Mouse (Mus musculus) ES-E14 (cell line): ENCODE data around the gene Rad51b. TPM values are rescaled to one million over a fixed set of nuclear protein-coding genes. Genes with fewer than 3 reads are reported as not detected.

Experiments used
- DNase-seq: peaks from one replicate; pipeline ENCODE4 v3.0.0-alpha.2; 2013; ENCODE audit warnings: low read depth, low spot score
- H3K27ac ChIP-seq: 2 replicates; pipeline ENCODE4 v1.5.1; 2012; ENCODE audit warnings: low read depth, mild to moderate bottlenecking, low read length, moderate library complexity, mixed read lengths; ENCODE audit not compliant: poor library complexity, insufficient read depth, severe bottlenecking
- H3K36me3 ChIP-seq: 2 replicates; pipeline ENCODE4 v1.6.1; 2012; ENCODE audit warnings: mild to moderate bottlenecking, low read length, moderate library complexity, mixed read lengths; ENCODE audit not compliant: control insufficient read depth, poor library complexity, insufficient read depth, severe bottlenecking
- H3K4me1 ChIP-seq, 2 experiments: fragments of 150-350 bp in 1 of 2; sonication (generic) in 1 of 2; 2 replicates each; pipeline ENCODE4 v1.6.1; 2012; ENCODE audit warnings: low read length in 2 of 2, mild to moderate bottlenecking in 1 of 2, mixed read lengths in 1 of 2; ENCODE audit not compliant: control insufficient read depth in 2 of 2, insufficient read depth in 2 of 2, poor library complexity in 1 of 2
- H3K4me3 ChIP-seq, 2 experiments: fragments of 150-350 bp in 1 of 2; sonication (generic) in 1 of 2; 2 replicates each; pipeline ENCODE4 v1.5.1; 2012; ENCODE audit warnings: low read length in 2 of 2, low read depth in 1 of 2, mild to moderate bottlenecking in 1 of 2, mixed read lengths in 1 of 2; ENCODE audit not compliant: insufficient read depth in 1 of 2, poor library complexity in 1 of 2, severe bottlenecking in 1 of 2
- H3K9ac ChIP-seq: 2 replicates; pipeline ENCODE4 v1.6.1; 2012; ENCODE audit warnings: low read depth, mild to moderate bottlenecking, low read length, mixed read lengths; ENCODE audit not compliant: poor library complexity, insufficient read depth, severe bottlenecking
- H3K9me3 ChIP-seq: fragments of 150-350 bp; sonication (generic); 2 replicates; pipeline ENCODE4 v1.6.1; 2012; ENCODE audit warnings: low read depth, mild to moderate bottlenecking, low read length; ENCODE audit not compliant: control insufficient read depth, insufficient read depth
- CHD2 ChIP-seq: IDR thresholded peaks from 2 replicates; pipeline ENCODE4 v1.6.1; 2014; ENCODE audit warnings: mild to moderate bottlenecking, low read depth, low read length, inconsistent platforms
- HCFC1 ChIP-seq: IDR thresholded peaks from 2 replicates; pipeline ENCODE4 v1.6.1; 2012; ENCODE audit warnings: low read length, inconsistent platforms, borderline replicate concordance; ENCODE audit not compliant: insufficient read depth
- MAFK ChIP-seq: IDR thresholded peaks from 2 replicates; pipeline ENCODE4 v1.6.1; 2014; ENCODE audit warnings: mild to moderate bottlenecking, low read depth, low read length, inconsistent platforms; ENCODE audit not compliant: insufficient read depth
- ZC3H11A ChIP-seq: IDR thresholded peaks from 2 replicates; pipeline ENCODE4 v1.6.1; 2012; ENCODE audit warnings: low read depth, mild to moderate bottlenecking, inconsistent platforms, low read length, borderline replicate concordance
- ZNF384 ChIP-seq: IDR thresholded peaks from 2 replicates; pipeline ENCODE4 v1.6.1; 2012; ENCODE audit warnings: low read depth, low read length, inconsistent platforms
- in situ Hi-C, 2 experiments: fragments of 600-800 bp; cut with MboI; formaldehyde crosslinking; loops; one replicate each; pipeline ENCODE4 v1.15.1; 2025; ENCODE audit warnings: low sequenced_read_pairs in 2 of 2, inconsistent platforms in 1 of 2; ENCODE audit not compliant: unreplicated experiment in 2 of 2
- total RNA-seq: library from RNA; depleted of rRNA; stranded (reverse); fragments of 300-350 nt; gene quantifications from 2 replicates; pipeline ENCODE4 v1.2.3, GENCODE M21; 2012

Gene Rad51b
- total RNA-seq, 1 experiment: 6.7 TPM

DNA sequence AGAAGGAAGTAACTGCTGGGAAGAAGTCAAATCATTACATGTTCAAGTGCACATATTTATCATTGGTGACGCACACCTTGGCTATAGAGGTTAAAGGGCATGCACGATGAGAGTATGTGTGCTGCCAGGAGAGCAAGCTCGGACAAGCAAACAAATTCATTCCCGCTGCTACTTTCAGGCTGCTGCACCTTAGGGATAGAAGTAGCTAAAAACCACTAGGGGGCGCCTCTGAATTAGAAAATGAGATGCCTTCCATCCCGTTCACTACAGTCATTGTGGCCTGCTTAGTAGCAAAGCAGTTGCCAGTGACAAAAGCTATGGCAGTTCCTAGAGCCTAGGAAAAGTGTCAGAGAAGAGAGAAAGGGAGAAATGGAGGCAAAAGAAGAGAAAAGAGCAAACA, 50.6 kb downstream of the Rad51b start:
- no peak for TF ChIP-seq ZC3H11A
- TF ChIP-seq ZNF384: no peak
- no peak for TF ChIP-seq HCFC1
- no peak overlapping the region for H3K27ac ChIP-seq
- H3K9me3 ChIP-seq: no peaks in the 10 kb centered on the region
- in situ Hi-C loops: no loop called here
- H3K9ac ChIP-seq: no peak overlapping the region
- H3K4me1 ChIP-seq: no peaks in the 10 kb centered on the region
- H3K4me3 ChIP-seq: no peak overlapping the region
- peaks cover 2% of the 10 kb centered on the region; the same call in 1 of the 2 replicates for H3K36me3 ChIP-seq
- DNase-seq: peak; percentile 62

- DNase-seq: no peak
- peaks cover 2% of the 10 kb centered on the region; the same call in 1 of the 2 replicates for H3K36me3 ChIP-seq
- no peak for TF ChIP-seq ZNF384
- no peak for TF ChIP-seq CHD2
- TF ChIP-seq ZC3H11A: no peak
- TF ChIP-seq HCFC1: no peak
- TF ChIP-seq MAFK: no peak
- H3K9me3 ChIP-seq: no peaks in the 10 kb centered on the region
- no peak overlapping the region for H3K27ac ChIP-seq
- no peak overlapping the region for H3K9ac ChIP-seq
- no peaks in the 10 kb centered on the region for H3K4me1 ChIP-seq
- in situ Hi-C loops: loop anchor here in 1 of 2 experiments (25.0 kb wide), 1 partner anchor 786 kb away; no protein-coding TSS in a partner anchor
- H3K4me3 ChIP-seq: no peak overlapping the region
These were observed 54.4 kb downstream of the Rad51b start for GRCm38 (mm10) chr12:79351461-79351860.

GRCm38 (mm10) chr12:79352086-79352741, 55.1 kb downstream of the Rad51b start:
- no peak overlapping the region for H3K27ac ChIP-seq
- no peak for TF ChIP-seq ZC3H11A
- TF ChIP-seq HCFC1: no peak
- no peak for TF ChIP-seq ZNF384
- no peak for TF ChIP-seq CHD2
- TF ChIP-seq MAFK: no peak
- DNase-seq: no peak

DNA sequence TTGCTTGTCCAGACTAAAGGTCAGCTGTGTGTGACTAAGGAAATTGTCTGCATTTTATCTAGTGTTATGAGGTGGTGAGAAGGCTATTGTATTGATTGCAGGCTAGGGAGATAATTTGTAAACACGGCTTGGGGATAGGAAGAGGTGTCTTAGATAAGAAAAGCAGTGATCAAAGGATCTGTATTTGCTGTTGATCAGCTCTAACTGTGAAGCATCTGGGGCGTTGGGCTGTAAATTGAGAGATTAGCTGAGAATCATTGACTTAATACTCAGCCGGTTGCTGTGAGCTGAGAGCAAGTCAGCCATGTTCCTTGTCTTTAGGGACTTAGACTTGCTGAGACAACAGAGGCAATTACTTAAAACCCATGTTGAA, 55.6 kb downstream of the Rad51b start:
- Histone ChIP-seq H3K27ac (no peak overlapping the region), H3K36me3 (peaks cover 2% of the 10 kb centered on the region; the same call in 1 of the 2 replicates), H3K4me1 (no peaks in the 10 kb centered on the region), H3K9ac (no peak overlapping the region), H3K9me3 (no peaks in the 10 kb centered on the region), H3K4me3 (no peak overlapping the region)
- no peak for DNase-seq
- in situ Hi-C loops: loop anchor here in 1 of 2 experiments (25.0 kb wide), 1 partner anchor 785 kb away; no protein-coding TSS in a partner anchor
- TF ChIP-seq ZNF384 (no peak), CHD2 (no peak), HCFC1 (no peak), ZC3H11A (no peak), MAFK (no peak)

More at GRCm38 (mm10) chr12:79352086-79352741, 55.1 kb downstream of the Rad51b start:
- Histone ChIP-seq H3K9ac (no peak overlapping the region), H3K4me1 (no peaks in the 10 kb centered on the region), H3K9me3 (no peaks in the 10 kb centered on the region), H3K36me3 (peaks cover 2% of the 10 kb centered on the region; the same call in 1 of the 2 replicates), H3K4me3 (no peak overlapping the region)
- in situ Hi-C loops: loop anchor here in 1 of 2 experiments (25.0 kb wide), 1 partner anchor 785 kb away; no protein-coding TSS in a partner anchor

DNA sequence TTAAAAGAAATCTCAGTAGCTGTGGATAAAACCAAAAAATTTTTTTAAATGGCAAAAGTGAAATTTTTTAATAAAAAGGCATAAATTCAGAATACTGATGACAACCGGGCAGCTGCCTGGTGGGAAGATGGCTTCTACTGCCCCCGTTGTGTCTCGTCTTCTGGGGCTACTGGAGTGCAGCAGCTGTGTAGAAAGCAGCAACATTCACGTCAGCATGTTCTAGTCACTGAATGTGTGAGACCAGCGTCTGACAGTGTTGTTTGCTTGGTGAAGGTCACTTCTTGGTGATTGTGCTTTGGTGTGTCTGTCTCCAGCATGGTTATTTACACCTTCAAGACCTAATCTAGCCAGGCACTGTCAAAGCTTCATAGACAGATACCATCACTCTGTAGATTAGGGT, 56.3 kb downstream of the Rad51b start:
- peaks cover 2% of the 10 kb centered on the region; the same call in 1 of the 2 replicates for H3K36me3 ChIP-seq
- in situ Hi-C loops: loop anchor here in 1 of 2 experiments (25.0 kb wide), 1 partner anchor 784 kb away; no protein-coding TSS in a partner anchor
- H3K4me1 ChIP-seq: no peaks in the 10 kb centered on the region
- no peak overlapping the region for H3K4me3 ChIP-seq
- no peak overlapping the region for H3K27ac ChIP-seq
- DNase-seq: no peak
- no peak overlapping the region for H3K9ac ChIP-seq
- no peaks in the 10 kb centered on the region for H3K9me3 ChIP-seq
- TF ChIP-seq CHD2 (no peak), HCFC1 (no peak), ZC3H11A (no peak), MAFK (no peak)
